Mouse (Mus musculus) heart, embryonic 13.5 days (tissue): ENCODE measurements around the gene Slc43a1. TPM values are rescaled to one million over a fixed set of nuclear protein-coding genes. Genes with fewer than 3 reads are reported as not detected.
A peak's percentile ranks its signal among the peaks of the same experiment; 100 is the strongest.

ENCODE experiments used
- ATAC-seq: fragments of 200-750 bp; cut with Nextera tagmentation; 2 replicates; pipeline ENCODE4 v1.8.0; 2017; ENCODE audit warnings: moderate TSS enrichment; ENCODE audit not compliant: insufficient number of reproducible peaks, low FRiP score, low TSS enrichment; ENCODE audit errors: extremely low read depth
- H3K27ac ChIP-seq: fragments of 300-500 bp; sonication (generic); replicated peaks from 2 replicates; pipeline ENCODE4 v1.5.1; 2015; ENCODE audit warnings: moderate library complexity, mild to moderate bottlenecking, inconsistent platforms
- H3K27me3 ChIP-seq: fragments of 300-500 bp; sonication (generic); replicated peaks from 2 replicates; pipeline ENCODE4 v1.6.1; 2015; ENCODE audit warnings: mild to moderate bottlenecking, inconsistent platforms
- H3K36me3 ChIP-seq: fragments of 300-500 bp; sonication (generic); 2 replicates; pipeline ENCODE4 v1.6.1; 2015; ENCODE audit warnings: mild to moderate bottlenecking, inconsistent platforms
- H3K4me1 ChIP-seq: fragments of 300-500 bp; sonication (generic); 2 replicates; pipeline ENCODE4 v1.6.1; 2015; ENCODE audit warnings: inconsistent platforms
- H3K4me2 ChIP-seq: fragments of 300-500 bp; sonication (generic); 2 replicates; pipeline ENCODE4 v1.6.1; 2015; ENCODE audit warnings: inconsistent platforms, mild to moderate bottlenecking, moderate library complexity
- H3K4me3 ChIP-seq: fragments of 300-500 bp; sonication (generic); 2 replicates; pipeline ENCODE4 v1.5.1; 2015; ENCODE audit warnings: moderate library complexity, mild to moderate bottlenecking, inconsistent platforms
- H3K9ac ChIP-seq: fragments of 300-500 bp; sonication (generic); 2 replicates; pipeline ENCODE4 v1.6.1; 2015; ENCODE audit warnings: inconsistent platforms, mild to moderate bottlenecking, moderate library complexity
- H3K9me3 ChIP-seq: fragments of 300-500 bp; sonication (generic); 2 replicates; pipeline ENCODE4 v1.6.1; 2016; ENCODE audit warnings: inconsistent platforms
- WGBS: fragments of 180-500 bp; shearing (Covaris S2); methylation state at CpG from one replicate; pipeline ENCODE4 v1.1.7; 2015; ENCODE audit warnings: mixed read lengths; 5-methylcytosine and 5-hydroxymethylcytosine counted together
- polyA plus RNA-seq: library from polyadenylated mRNA; unstranded; fragments of >200 nt; fragmentation: Nextera tagmentation; extraction: Ambion mirVana; gene quantifications from 2 replicates; pipeline ENCODE4 v1.2.1, GENCODE M21; 2015

Gene Slc43a1
- polyA plus RNA-seq, 1 experiment from 2014 or later = 16.1 TPM

- H3K4me1 ChIP-seq = peaks cover 13% of the 10 kb centered on the region
- no peaks in the 10 kb centered on the region for H3K9me3 ChIP-seq
- H3K9ac ChIP-seq = no peak overlapping the region
- H3K27ac ChIP-seq = no peak overlapping the region
- peaks cover 55% of the 10 kb centered on the region for H3K36me3 ChIP-seq
- no peak overlapping the region for H3K4me3 ChIP-seq
- H3K27me3 ChIP-seq = no peaks in the 10 kb centered on the region
- H3K4me2 ChIP-seq = no peak overlapping the region
- 44% methylated on average over 5 of the region's 5 CpGs for WGBS
- no peak for ATAC-seq
These were observed 32.1 kb upstream of the Slc43a1 start for GRCm38 (mm10) chr2:84806546-84806945.

GRCm38 (mm10) chr2:84809330-84809729, 29.3 kb upstream of the Slc43a1 start:
- H3K9ac ChIP-seq = no peak overlapping the region
- H3K4me3 ChIP-seq = no peak overlapping the region
- H3K27ac ChIP-seq = no peak overlapping the region
- H3K4me2 ChIP-seq = no peak overlapping the region
- ATAC-seq = no peak
- no peaks in the 10 kb centered on the region for H3K27me3 ChIP-seq
- H3K36me3 ChIP-seq = peaks cover 37% of the 10 kb centered on the region
- peaks cover 27% of the 10 kb centered on the region for H3K4me1 ChIP-seq
- no peaks in the 10 kb centered on the region for H3K9me3 ChIP-seq

- H3K27ac ChIP-seq = peak overlapping the region; percentile 86
- H3K4me3 ChIP-seq = 0 out of 2 replicates have a peak overlapping the region, but pooled peaks have one; percentile 43
- H3K4me1 ChIP-seq = peaks cover 27% of the 10 kb centered on the region
- peak overlapping the region; percentile 69 for H3K4me2 ChIP-seq
- 66% methylated on average over 6 of the region's 6 CpGs for WGBS
- H3K9ac ChIP-seq = peak overlapping the region; percentile 25; the same call in 1 of the 2 replicates
- ATAC-seq = no peak
- H3K9me3 ChIP-seq = no peaks in the 10 kb centered on the region
- no peaks in the 10 kb centered on the region for H3K27me3 ChIP-seq
- H3K36me3 ChIP-seq = peaks cover 31% of the 10 kb centered on the region
These were observed 28.1 kb upstream of the Slc43a1 start for GRCm38 (mm10) chr2:84810526-84810885.

- peak; percentile 57; the same call in 1 of the 2 replicates for ATAC-seq
- WGBS = 18% methylated on average over 26 of the region's 26 CpGs
- Histone ChIP-seq H3K9me3 (no peaks in the 10 kb centered on the region), H3K36me3 (peaks cover 28% of the 10 kb centered on the region), H3K4me2 (peak overlapping the region; percentile 69), H3K27ac (peak overlapping the region; percentile 86), H3K27me3 (no peaks in the 10 kb centered on the region), H3K4me1 (peaks cover 27% of the 10 kb centered on the region), H3K4me3 (peak overlapping the region; percentile 43), H3K9ac (peak overlapping the region; percentile 70)
These were observed 27.6 kb upstream of the Slc43a1 start for GRCm38 (mm10) chr2:84810886-84811577.

- Histone ChIP-seq H3K9ac (peak overlapping the region; percentile 11; the same call in 1 of the 2 replicates), H3K9me3 (no peaks in the 10 kb centered on the region), H3K27ac (peak overlapping the region; percentile 86), H3K4me3 (no peak overlapping the region), H3K36me3 (peaks cover 19% of the 10 kb centered on the region), H3K4me2 (peak overlapping the region; percentile 69), H3K27me3 (no peaks in the 10 kb centered on the region), H3K4me1 (peaks cover 27% of the 10 kb centered on the region)
- 11% methylated on average over 7 of the region's 7 CpGs for WGBS
- peak; percentile 76 for ATAC-seq
These were observed 26.8 kb upstream of the Slc43a1 start for GRCm38 (mm10) chr2:84811880-84812279.

- WGBS = 74% methylated on average over 6 of the region's 6 CpGs
- no peak overlapping the region; the same call in 1 of the 2 replicates for H3K9ac ChIP-seq
- H3K4me3 ChIP-seq = no peak overlapping the region
- ATAC-seq = no peak
- no peaks in the 10 kb centered on the region for H3K9me3 ChIP-seq
- peak overlapping the region; percentile 69 for H3K4me2 ChIP-seq
- peak overlapping the region; percentile 86 for H3K27ac ChIP-seq
- no peaks in the 10 kb centered on the region for H3K27me3 ChIP-seq
- peaks cover 27% of the 10 kb centered on the region for H3K4me1 ChIP-seq
- peaks cover 17% of the 10 kb centered on the region for H3K36me3 ChIP-seq
These were observed 26.0 kb upstream of the Slc43a1 start for GRCm38 (mm10) chr2:84812676-84813075.

GRCm38 (mm10) chr2:84819861-84820260, 18.8 kb upstream of the Slc43a1 start:
- no peaks in the 10 kb centered on the region for H3K36me3 ChIP-seq
- no peaks in the 10 kb centered on the region for H3K9me3 ChIP-seq
- 0 out of 2 replicates have a peak overlapping the region, but pooled peaks have one; percentile 14 for H3K9ac ChIP-seq
- H3K27me3 ChIP-seq = no peaks in the 10 kb centered on the region; the same call in 1 of the 2 replicates
- WGBS = 34% methylated on average over 3 of the region's 3 CpGs
- no peak overlapping the region; the same call in 1 of the 2 replicates for H3K4me2 ChIP-seq
- H3K27ac ChIP-seq = peak overlapping the region; percentile 81
- no peak for ATAC-seq
- peaks cover 24% of the 10 kb centered on the region for H3K4me1 ChIP-seq
- no peak overlapping the region for H3K4me3 ChIP-seq

- H3K27ac ChIP-seq = peak within 1 kb of the TSS; percentile 56; the same call in 1 of the 2 replicates
- H3K27me3 ChIP-seq = no peaks in the 10 kb centered on the region; the same call in 1 of the 2 replicates
- no peak within 1 kb of the TSS for H3K4me3 ChIP-seq
- no peak within 1 kb of the TSS for H3K4me2 ChIP-seq
- no peak within 1 kb of the TSS for H3K9ac ChIP-seq
- H3K4me1 ChIP-seq = peaks cover 31% of the 10 kb centered on the region
- H3K9me3 ChIP-seq = no peaks in the 10 kb centered on the region
- H3K36me3 ChIP-seq = no peaks in the 10 kb centered on the region
- no peak for ATAC-seq
- WGBS = 51% methylated on average over 13 of the region's 13 CpGs
These were observed 16.1 kb upstream of the Slc43a1 start, which contains the start of gene Smtnl1 for GRCm38 (mm10) chr2:84822552-84822951. Gene Smtnl1, minus strand, starts transcription at chr2:84822652.

GRCm38 (mm10) chr2:84823237-84823636, 15.4 kb upstream of the Slc43a1 start:
- Histone ChIP-seq H3K36me3 (peaks cover under 1% of the 10 kb centered on the region; the same call in 1 of the 2 replicates), H3K27me3 (no peaks in the 10 kb centered on the region; the same call in 1 of the 2 replicates), H3K4me1 (peaks cover 37% of the 10 kb centered on the region), H3K4me3 (no peak overlapping the region), H3K27ac (peak overlapping the region; percentile 56; the same call in 1 of the 2 replicates), H3K9me3 (no peaks in the 10 kb centered on the region), H3K4me2 (no peak overlapping the region), H3K9ac (no peak overlapping the region)
- 15% methylated on average over 2 of the region's 2 CpGs for WGBS
- no peak for ATAC-seq

- under 1% methylated on average over 34 of the region's 34 CpGs for WGBS
These were observed 12.0 kb upstream of the Slc43a1 start, which contains the start of gene Timm10 for GRCm38 (mm10) chr2:84826488-84827282. Gene Timm10, plus strand, starts transcription at chr2:84826997.

GRCm38 (mm10) chr2:84827283-84827920, 11.2 kb upstream of the Slc43a1 start:
- peak overlapping the region; percentile 83 for H3K27ac ChIP-seq
- WGBS = under 1% methylated on average over 29 of the region's 29 CpGs
- no peaks in the 10 kb centered on the region for H3K27me3 ChIP-seq
- ATAC-seq = peak; percentile 55
- H3K9ac ChIP-seq = peak overlapping the region; percentile 92
- H3K4me2 ChIP-seq = peak overlapping the region; percentile 96
- peaks cover 25% of the 10 kb centered on the region for H3K36me3 ChIP-seq
- H3K9me3 ChIP-seq = no peaks in the 10 kb centered on the region
- peaks cover 31% of the 10 kb centered on the region for H3K4me1 ChIP-seq
- peak overlapping the region; percentile 90 for H3K4me3 ChIP-seq

More at GRCm38 (mm10) chr2:84826488-84827282, 12.0 kb upstream of the Slc43a1 start, which contains the start of gene Timm10:
- H3K36me3 ChIP-seq = peaks cover 25% of the 10 kb centered on the region
- peaks cover 24% of the 10 kb centered on the region for H3K4me1 ChIP-seq
- H3K9me3 ChIP-seq = no peaks in the 10 kb centered on the region
- peak within 1 kb of the TSS; percentile 90 for H3K4me3 ChIP-seq
- H3K27me3 ChIP-seq = no peaks in the 10 kb centered on the region
- peak within 1 kb of the TSS; percentile 96 for H3K4me2 ChIP-seq
- ATAC-seq = peak; percentile 58
- peak within 1 kb of the TSS; percentile 83 for H3K27ac ChIP-seq
- peak within 1 kb of the TSS; percentile 92 for H3K9ac ChIP-seq
